Mouse (Mus musculus) heart, adult 11 months (tissue): ENCODE results near the gene Rinl.

Experiments
- DNase-seq: peaks from one replicate; pipeline ENCODE4 v3.0.0; 2022

Rinl gene

DNA sequence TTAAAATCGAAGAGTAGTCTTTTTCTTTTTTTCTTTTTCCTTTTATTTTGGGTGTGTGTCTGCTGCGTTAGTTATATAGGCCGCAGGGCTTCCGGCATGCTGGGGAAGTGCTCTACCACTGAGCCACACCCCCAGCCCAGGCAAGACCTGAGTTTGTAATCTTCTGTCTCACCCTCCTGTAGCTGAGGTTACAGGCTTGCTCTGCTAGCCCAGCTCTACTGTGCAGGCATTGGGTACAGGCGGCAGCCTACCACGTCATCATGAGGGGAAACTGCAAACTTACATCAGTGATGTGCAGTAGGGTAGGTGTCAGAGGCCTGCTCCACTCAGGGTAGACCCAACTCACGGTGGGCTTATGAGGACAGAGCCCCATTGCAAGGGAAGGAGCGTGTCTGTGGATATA lies 7.5 kb upstream of the Rinl start:
- no peak for DNase-seq

GRCm38 (mm10) chr7:28785161-28785560 lies 3.6 kb upstream of the Rinl start:
- DNase-seq, result no peak

- DNase-seq, result no peak
Measured at GRCm38 (mm10) chr7:28787884-28788283, 885 bp upstream of the Rinl start.

GRCm38 (mm10) chr7:28789235-28789634 lies 466 bp downstream of the Rinl start:
- no peak for DNase-seq

DNA sequence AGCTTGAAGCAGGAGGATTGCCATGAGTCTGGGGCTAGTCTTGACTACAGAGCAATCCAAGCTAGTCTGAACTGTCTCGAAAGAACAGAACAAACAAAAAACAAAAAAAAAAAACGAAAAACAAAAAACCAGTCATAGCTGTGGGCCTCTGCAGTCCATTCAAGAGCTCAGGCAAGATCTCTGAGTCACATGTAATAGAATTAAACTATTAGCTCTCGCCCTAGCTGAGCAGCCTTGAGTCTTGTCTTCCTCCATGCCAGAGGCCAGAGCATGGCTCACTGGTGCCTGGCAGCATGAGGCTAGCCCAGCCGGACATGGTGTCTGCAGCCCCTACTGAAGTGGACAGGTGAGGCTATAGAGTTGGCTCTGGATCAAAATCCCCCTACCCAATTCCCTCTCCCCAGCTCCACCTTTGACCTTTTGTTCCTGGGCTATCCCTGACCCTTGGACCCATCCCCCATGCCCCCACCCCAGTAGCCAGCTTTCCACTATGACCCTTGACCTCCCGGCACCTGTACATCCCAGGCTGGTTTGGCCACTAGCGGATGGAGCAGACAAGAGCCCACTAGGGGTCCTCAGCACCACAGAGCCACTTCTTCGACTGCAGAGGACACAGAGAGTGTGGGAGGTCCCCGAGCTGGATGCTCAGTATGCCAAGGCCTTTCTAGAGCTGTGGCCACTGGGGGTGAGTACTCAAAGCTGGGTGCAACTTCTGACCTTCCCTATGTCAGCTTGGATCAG lies 1.5 kb downstream of the Rinl start:
- no peak for DNase-seq

DNA sequence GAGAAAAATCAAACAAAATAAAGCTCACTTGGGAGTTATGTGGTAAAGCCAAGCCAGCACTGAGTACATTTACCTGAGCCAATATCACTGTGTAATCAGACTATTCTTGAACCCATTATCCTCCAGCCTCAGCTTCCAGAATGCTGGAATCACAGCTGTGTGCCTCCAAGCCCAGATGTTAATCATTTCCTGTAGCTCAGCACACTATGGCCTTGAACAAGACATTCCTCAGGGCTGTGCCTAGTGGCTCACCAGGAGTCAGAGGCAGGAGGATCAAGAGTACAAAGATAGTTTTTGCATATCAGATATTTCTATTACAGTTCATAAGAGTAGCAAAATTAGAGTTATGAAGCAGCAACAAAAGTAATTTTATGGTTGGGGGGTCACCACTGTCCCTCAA lies 2.9 kb downstream of the Rinl start:
- no peak for DNase-seq

GRCm38 (mm10) chr7:28792391-28793185 lies 3.8 kb downstream of the Rinl start:
- DNase-seq, result no peak

GRCm38 (mm10) chr7:28793834-28794233 lies 5.1 kb downstream of the Rinl start:
- no peak for DNase-seq

DNA sequence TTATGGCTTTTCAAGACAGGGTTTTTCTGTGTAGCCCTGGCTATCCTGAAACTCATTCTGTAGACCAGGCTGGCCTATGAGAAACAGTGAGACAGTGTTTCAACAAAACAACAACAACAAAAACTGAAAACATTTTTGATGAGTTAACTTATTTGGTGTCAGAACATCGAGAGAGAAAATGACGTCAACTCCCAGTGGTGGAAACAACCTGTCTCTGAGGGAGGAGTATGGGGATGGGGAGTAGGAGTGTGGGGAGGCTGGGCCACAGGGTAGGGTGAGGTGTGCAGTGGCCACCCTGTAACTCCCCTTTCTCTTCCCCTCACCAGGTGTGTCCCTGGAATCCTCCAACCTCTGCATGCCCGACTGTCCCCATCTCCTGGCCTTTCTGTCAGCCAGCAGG lies 5.7 kb downstream of the Rinl start:
- no peak for DNase-seq

DNA sequence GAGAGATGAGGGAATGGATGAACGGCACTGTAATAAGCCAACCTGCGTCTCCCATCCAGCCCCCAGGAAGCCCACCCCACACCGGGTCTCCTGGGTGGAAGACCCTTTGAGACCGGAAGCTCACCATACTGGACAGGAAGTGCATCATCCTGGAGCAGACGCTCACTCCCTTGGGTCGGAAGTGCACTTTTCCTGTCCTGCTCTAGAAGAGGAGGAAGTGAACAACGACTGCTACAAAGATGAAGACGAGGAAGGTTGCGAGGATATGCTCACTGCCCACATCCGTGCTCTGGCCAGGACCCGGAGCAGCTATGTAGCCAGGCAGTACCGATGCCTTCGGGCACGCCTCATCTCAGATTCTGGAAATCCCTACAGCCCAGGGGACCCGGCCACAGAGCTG lies 7.1 kb downstream of the Rinl start:
- peak; percentile 96 for DNase-seq

GRCm38 (mm10) chr7:28796562-28796975 lies 7.8 kb downstream of the Rinl start:
- DNase-seq, result peak; percentile 99

- no peak for DNase-seq
Measured at GRCm38 (mm10) chr7:28799994-28800393, 11.2 kb downstream of the Rinl start.

DNA sequence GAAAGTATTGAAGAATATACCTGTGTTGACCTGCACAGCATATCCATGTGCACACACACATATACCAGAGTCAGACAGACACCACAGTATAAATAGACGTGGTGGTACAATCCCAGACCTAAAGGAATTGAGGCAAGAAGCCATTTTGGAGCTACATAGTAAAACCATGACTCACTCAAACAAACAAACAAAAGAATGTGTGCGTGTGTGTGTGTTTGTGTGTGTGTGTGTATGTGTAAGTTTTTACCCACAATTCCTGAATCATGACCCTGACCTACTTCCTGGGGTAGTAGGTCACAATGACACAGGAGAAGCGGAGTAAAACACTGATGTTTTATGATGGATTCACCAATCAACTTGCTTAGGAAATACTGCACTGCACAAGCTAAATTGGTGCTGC lies 12.7 kb downstream of the Rinl start:
- no peak for DNase-seq

- DNase-seq, result peak; percentile 96
Measured at GRCm38 (mm10) chr7:28801901-28802670, 13.3 kb downstream of the Rinl start.

DNA sequence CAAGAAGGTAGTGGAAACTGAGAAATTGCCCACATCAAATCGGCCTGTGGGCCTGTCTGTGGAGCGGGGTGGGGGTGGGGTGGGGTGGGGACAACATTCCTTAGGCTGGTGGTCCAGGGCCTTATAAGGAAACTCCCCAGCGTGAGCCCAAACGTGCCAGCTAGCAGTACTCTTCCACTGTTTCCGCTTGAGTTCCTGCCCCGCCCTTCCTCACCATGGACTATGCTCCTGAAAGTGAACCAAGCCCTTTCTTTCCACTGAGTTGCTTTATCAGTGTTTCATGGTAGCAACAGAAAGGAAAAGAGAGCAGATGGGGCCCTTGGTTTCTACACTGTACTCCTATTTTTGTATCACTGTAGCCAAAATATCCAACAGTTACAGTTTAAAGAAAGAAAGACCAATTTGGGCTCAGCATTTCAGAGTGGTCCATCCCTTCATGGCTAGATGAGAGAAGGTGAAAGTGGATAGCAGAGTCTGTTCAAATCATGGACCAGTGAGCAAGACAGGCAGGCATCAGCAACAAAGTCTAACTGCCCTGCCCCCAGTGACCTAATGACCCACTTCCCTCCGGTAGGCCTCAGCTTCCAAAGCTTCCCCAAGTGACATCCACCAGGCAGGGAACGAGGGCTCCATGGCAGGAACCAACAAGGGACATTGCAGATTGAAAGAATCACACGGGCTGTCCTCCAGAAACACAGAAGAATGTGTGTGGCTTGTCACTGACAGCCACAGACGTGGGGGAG lies 14.2 kb downstream of the Rinl start:
- DNase-seq, result peak; percentile 97

GRCm38 (mm10) chr7:28803756-28804155 lies 15.0 kb downstream of the Rinl start:
- DNase-seq, result no peak

- DNase-seq, result no peak
Measured at GRCm38 (mm10) chr7:28806869-28807268, 18.1 kb downstream of the Rinl start.

DNA sequence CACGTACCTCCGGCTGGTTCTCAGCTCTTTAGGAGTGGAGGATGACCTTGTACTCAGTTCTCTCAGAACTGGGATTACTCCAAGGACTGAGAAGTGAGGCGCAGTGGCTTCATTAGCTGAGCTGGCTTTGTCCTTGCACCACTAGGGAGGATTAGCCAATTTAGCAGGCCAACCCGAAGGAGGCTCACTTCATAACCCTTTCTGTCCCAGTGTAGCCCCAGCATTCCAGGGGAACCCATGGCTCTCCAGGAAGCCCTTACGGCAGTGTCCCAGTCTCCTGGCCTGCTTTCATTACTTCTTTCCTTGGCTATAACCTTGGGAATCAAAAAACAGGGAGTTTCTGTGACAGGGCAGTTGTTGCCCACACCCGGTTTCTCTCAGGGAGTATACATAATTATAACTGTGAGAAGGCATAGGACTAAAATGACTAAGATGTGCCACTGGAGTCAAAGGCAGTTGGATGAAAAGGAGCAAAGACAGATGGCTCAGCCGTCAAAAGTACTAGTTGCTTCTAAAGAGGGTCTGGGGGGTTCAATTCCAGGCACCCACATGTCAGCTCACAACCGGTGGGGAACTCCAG lies 19.0 kb downstream of the Rinl start:
- peak; percentile 97 for DNase-seq

DNA sequence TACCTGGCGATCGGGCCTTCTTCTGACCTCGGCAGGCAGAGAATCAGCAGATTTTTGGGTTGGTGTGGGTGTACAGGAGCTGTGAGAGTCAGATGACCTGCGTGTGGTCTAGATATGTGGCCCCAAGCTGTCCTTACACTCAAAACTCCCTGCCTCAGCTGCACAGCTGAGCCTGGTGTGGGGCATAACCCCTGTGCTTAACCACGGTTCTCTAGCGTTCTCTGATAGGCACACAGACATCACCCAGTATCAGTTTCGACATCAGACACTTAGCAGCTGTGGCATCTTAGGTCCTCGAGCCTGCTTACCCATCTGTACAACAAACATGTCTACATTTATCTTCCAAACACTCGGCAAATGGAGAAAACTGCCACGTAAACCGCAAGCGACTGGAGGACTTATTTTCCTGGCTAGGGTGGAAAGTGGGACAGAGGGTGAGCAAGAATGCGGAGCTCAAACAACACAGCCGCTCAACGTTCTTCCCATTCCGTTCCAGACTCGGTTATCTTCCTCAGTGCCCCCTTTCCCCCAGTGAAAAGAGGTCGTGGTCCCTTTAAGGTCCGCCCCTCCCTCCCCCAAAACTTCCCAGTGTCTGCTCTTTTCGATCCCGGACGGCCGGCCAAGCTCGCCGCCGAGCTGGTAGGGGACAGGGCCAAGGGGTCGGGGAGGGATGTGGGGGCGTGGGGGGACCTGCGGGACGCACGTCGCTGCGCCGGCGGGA lies 19.6 kb downstream of the Rinl start, which contains the start of gene Hnrnpl:
Gene Hnrnpl (plus strand): TSS at position 321 of the 721 bp plus-strand sequence.
- peak; percentile 96 for DNase-seq

DNA sequence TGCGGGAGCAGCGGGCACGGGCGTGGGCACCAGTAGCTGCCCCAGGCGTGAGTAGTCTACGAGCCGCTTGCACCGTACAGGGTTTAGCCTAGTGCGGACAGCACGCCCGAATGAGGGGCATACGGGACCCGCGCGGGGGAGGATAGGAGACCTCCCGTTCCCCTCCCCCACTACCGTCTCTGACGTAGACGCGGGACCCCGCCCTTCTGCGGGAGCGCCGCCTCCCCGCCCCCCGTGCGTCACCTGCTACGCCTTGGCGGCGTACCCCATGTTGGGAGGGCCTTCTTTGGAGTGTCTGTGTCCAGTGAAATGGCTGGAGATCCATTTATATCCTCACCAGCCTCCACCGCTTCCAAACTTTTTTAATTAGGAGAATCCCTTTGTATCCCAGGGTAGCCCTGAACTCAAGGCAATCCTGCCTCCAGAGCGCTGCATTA lies 20.2 kb downstream of the Rinl start:
- peak; percentile 100 for DNase-seq

- peak; percentile 98 for DNase-seq
Measured at GRCm38 (mm10) chr7:28809401-28810089, 20.8 kb downstream of the Rinl start.
